Mouse (Mus musculus): ENCODE measurements around the gene Fgfr2. TPM values are rescaled to one million over a fixed set of nuclear protein-coding genes. Genes with fewer than 3 reads are reported as not detected.

Fgfr2 gene
- polyA plus RNA-seq, 1 experiment, result 114 TPM

DNA sequence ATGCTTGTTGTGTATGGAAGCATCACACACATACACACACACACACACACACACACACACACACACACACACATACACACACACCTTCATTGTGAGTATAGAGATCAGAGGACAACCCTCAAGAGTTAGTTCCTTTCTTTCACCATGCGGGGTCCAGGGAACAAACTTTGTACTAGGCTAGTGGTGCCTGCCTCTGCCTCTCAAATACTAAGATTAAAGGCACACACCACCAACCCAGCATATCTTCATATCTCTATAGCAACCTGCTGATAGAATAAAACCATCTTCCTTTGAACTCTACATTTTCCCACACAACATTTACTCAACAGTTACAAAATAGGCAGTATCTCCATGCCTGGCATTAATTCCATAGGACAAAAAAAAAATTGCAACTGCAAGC, 267.1 kb downstream of the Fgfr2 start:
- TF ChIP-seq CTCF (IDR thresholded peaks at IDR 0.05; ENCODE audit: insufficient read depth, low read length), result no peak
- no peak for TF ChIP-seq POLR2A (IDR thresholded peaks at IDR 0.05; ENCODE audit: borderline replicate concordance, extremely low read depth, low read depth, low read length)

GRCm38 (mm10) chr7:132853946-132854345, 269.2 kb downstream of the Fgfr2 start:
- Histone ChIP-seq H3K4me3 (replicated peaks; ENCODE audit: extremely low read depth, low read depth, low read length) (no peak overlapping the region), H3K4me1 (ENCODE audit: control insufficient read depth, insufficient read depth, low read length) (peaks cover 4% of the 10 kb centered on the region; the same call in 1 of the 2 replicates)
- no peak for DNase-seq
- TF ChIP-seq CTCF (IDR thresholded peaks at IDR 0.05; ENCODE audit: insufficient read depth, low read length) (no peak), POLR2A (IDR thresholded peaks at IDR 0.05; ENCODE audit: borderline replicate concordance, extremely low read depth, low read depth, low read length) (no peak)
- WGBS, result 63% methylated on average over 4 of the region's 4 CpGs

More for the DNA sequence above, 267.1 kb downstream of the Fgfr2 start:
- DNase-seq, result no peak
- WGBS, result 88% methylated on average over 1 of the region's 1 CpGs
- H3K4me1 ChIP-seq (ENCODE audit: control insufficient read depth, insufficient read depth, low read length), result peaks cover 4% of the 10 kb centered on the region; the same call in 1 of the 2 replicates
- no peak overlapping the region for H3K4me3 ChIP-seq (replicated peaks; ENCODE audit: extremely low read depth, low read depth, low read length)

DNA sequence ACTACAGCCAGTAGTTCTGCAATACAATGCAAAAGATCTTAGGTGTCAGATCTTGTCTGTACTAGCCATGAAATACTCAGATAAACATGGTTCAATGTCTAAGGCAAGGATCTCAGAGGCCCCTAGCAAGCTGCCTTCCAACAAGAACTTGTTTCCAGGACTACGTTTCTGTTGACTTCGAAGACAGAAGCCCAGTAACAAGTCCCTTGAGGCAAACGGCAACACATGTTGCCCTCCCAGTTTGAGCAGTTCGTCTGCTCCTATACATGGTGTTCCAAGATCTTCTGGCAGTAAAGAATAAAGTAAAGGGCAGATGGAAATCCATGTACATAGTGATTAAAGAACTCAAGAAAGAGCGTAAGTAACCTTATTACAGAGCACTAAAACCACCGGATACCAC, 269.8 kb downstream of the Fgfr2 start:
- no peak for DNase-seq
- H3K4me3 ChIP-seq (replicated peaks; ENCODE audit: extremely low read depth, low read depth, low read length), result no peak overlapping the region
- no peak for TF ChIP-seq CTCF (IDR thresholded peaks at IDR 0.05; ENCODE audit: insufficient read depth, low read length)
- TF ChIP-seq POLR2A (IDR thresholded peaks at IDR 0.05; ENCODE audit: borderline replicate concordance, extremely low read depth, low read depth, low read length), result no peak
- WGBS, result 88% methylated on average over 6 of the region's 6 CpGs
- no peaks in the 10 kb centered on the region for H3K4me1 ChIP-seq (ENCODE audit: control insufficient read depth, insufficient read depth, low read length)

GRCm38 (mm10) chr7:132852173-132852844, 270.8 kb downstream of the Fgfr2 start, which contains the start of gene Eef1akmt2:
Gene Eef1akmt2, minus strand, starts transcription at chr7:132852673.
- 1% methylated on average over 37 of the region's 37 CpGs for WGBS
- Histone ChIP-seq H3K4me3 (replicated peaks; ENCODE audit: extremely low read depth, low read depth, low read length) (peak within 1 kb of the TSS; percentile 94), H3K4me1 (ENCODE audit: control insufficient read depth, insufficient read depth, low read length) (no peaks in the 10 kb centered on the region)
- peak; percentile 81 for DNase-seq
- TF ChIP-seq POLR2A (IDR thresholded peaks at IDR 0.05; ENCODE audit: borderline replicate concordance, extremely low read depth, low read depth, low read length) (peak; percentile 62; the same call in 1 of the 2 replicates), CTCF (IDR thresholded peaks at IDR 0.05; ENCODE audit: insufficient read depth, low read length) (no peak)

- no peak for DNase-seq
- TF ChIP-seq POLR2A (IDR thresholded peaks at IDR 0.05; ENCODE audit: borderline replicate concordance, extremely low read depth, low read depth, low read length) (no peak), CTCF (IDR thresholded peaks at IDR 0.05; ENCODE audit: insufficient read depth, low read length) (no peak)
- Histone ChIP-seq H3K4me3 (replicated peaks; ENCODE audit: extremely low read depth, low read depth, low read length) (no peak overlapping the region), H3K4me1 (ENCODE audit: control insufficient read depth, insufficient read depth, low read length) (no peaks in the 10 kb centered on the region; the same call in 1 of the 2 replicates)
- 91% methylated on average over 3 of the region's 3 CpGs for WGBS
Measured at GRCm38 (mm10) chr7:132843152-132843551, 280.0 kb downstream of the Fgfr2 start.

DNA sequence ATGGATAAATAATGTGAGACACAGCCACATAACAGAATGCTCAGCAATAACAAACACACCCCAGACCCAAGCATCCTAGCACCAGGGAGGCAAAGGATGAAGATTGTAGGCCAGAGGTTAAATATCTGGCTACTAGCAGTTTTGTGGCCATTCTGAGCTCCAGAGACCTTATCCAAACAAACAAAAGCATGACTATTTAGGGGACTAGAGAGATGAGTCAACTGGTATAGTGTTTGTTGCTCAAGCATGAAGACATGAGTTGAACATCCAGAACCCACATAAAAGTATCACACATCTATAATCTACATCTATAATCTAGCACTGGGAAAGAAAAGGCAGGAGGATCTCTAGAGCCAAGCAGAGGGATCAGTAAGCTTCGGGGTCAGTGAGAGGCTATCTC, 280.7 kb downstream of the Fgfr2 start:
- DNase-seq, result no peak
- no peak overlapping the region for H3K4me3 ChIP-seq (replicated peaks; ENCODE audit: extremely low read depth, low read depth, low read length)
- WGBS, result 84% methylated on average over 1 of the region's 1 CpGs
- no peaks in the 10 kb centered on the region; the same call in 1 of the 2 replicates for H3K4me1 ChIP-seq (ENCODE audit: control insufficient read depth, insufficient read depth, low read length)
- TF ChIP-seq CTCF (IDR thresholded peaks at IDR 0.05; ENCODE audit: insufficient read depth, low read length), result no peak
- no peak for TF ChIP-seq POLR2A (IDR thresholded peaks at IDR 0.05; ENCODE audit: borderline replicate concordance, extremely low read depth, low read depth, low read length)

GRCm38 (mm10) chr7:132841287-132841686, 281.9 kb downstream of the Fgfr2 start:
- TF ChIP-seq CTCF (IDR thresholded peaks at IDR 0.05; ENCODE audit: insufficient read depth, low read length) (no peak), POLR2A (IDR thresholded peaks at IDR 0.05; ENCODE audit: borderline replicate concordance, extremely low read depth, low read depth, low read length) (no peak)
- no peaks in the 10 kb centered on the region; the same call in 1 of the 2 replicates for H3K4me1 ChIP-seq (ENCODE audit: control insufficient read depth, insufficient read depth, low read length)
- WGBS, result 75% methylated on average over 5 of the region's 5 CpGs
- no peak for DNase-seq
- H3K4me3 ChIP-seq (replicated peaks; ENCODE audit: extremely low read depth, low read depth, low read length), result no peak overlapping the region

DNA sequence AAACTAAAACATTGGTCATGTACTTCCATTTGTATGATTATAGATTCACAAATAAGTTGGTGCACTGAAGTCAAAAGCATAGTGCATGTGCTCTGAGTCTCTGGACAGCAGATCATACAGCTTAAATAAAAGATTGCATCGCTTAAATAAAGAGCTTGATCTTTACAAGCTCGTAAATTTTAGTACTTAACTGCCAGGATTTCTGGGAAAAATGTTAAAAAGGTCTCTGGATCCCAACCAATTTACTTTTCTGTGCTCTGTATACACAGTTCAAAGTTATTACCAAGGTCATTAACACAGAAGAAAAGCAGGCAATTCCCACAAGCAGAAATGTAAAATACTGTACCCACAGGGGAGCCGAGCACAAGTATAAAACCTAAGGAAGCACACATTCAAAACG, 292.2 kb downstream of the Fgfr2 start:
- 87% methylated on average over 4 of the region's 4 CpGs for WGBS
- Histone ChIP-seq H3K4me3 (replicated peaks; ENCODE audit: extremely low read depth, low read depth, low read length) (no peak overlapping the region), H3K4me1 (ENCODE audit: control insufficient read depth, insufficient read depth, low read length) (no peaks in the 10 kb centered on the region)
- DNase-seq, result no peak
- TF ChIP-seq CTCF (IDR thresholded peaks at IDR 0.05; ENCODE audit: insufficient read depth, low read length), result no peak
- TF ChIP-seq POLR2A (IDR thresholded peaks at IDR 0.05; ENCODE audit: borderline replicate concordance, extremely low read depth, low read depth, low read length), result no peak

DNA sequence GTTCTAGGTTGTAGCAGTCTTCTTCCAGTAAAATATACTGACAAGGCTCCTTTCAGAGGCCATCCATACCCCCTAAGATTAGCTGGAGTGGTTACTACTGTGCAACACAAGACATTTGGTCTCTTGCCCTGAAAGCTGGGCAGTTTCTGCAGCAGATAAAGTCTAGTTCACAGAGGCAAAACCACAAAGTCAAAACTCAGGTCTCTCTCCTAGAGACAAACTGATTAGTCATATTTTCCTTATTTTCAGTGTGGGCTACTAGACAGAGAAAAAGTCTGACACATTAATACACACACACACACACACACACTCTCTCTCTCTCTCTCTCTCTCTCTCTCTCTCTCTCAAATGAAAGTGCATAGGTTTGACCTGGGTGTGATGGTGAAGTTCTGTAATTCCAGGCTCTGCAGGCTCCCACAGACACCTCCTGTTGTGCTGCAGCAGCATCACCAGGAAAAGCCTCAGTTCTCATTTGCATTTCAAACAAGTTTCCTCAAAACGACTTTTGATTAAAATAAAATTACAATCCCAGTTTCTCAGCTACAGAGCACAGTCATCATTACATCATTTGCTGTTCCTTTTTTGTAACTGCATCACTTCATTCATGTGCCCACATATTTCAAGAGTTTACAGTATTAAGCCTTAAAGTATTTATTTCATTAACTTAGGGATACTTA, 298.7 kb downstream of the Fgfr2 start:
- DNase-seq, result no peak
- TF ChIP-seq CTCF (IDR thresholded peaks at IDR 0.05; ENCODE audit: insufficient read depth, low read length) (no peak), POLR2A (IDR thresholded peaks at IDR 0.05; ENCODE audit: borderline replicate concordance, extremely low read depth, low read depth, low read length) (no peak)
- WGBS, result 22% methylated on average over 1 of the region's 1 CpGs
- Histone ChIP-seq H3K4me1 (ENCODE audit: control insufficient read depth, insufficient read depth, low read length) (peaks cover 2% of the 10 kb centered on the region; the same call in 1 of the 2 replicates), H3K4me3 (replicated peaks; ENCODE audit: extremely low read depth, low read depth, low read length) (no peak overlapping the region)
